Mouse (Mus musculus): Measurements from ENCODE around the gene Invs. TPM values are rescaled to one million over a fixed set of nuclear protein-coding genes. Genes with fewer than 3 reads are reported as not detected.

Gene Invs
- 1 to 10 TPM; 3.7 to 4.1 TPM for total RNA-seq (2023)

DNA sequence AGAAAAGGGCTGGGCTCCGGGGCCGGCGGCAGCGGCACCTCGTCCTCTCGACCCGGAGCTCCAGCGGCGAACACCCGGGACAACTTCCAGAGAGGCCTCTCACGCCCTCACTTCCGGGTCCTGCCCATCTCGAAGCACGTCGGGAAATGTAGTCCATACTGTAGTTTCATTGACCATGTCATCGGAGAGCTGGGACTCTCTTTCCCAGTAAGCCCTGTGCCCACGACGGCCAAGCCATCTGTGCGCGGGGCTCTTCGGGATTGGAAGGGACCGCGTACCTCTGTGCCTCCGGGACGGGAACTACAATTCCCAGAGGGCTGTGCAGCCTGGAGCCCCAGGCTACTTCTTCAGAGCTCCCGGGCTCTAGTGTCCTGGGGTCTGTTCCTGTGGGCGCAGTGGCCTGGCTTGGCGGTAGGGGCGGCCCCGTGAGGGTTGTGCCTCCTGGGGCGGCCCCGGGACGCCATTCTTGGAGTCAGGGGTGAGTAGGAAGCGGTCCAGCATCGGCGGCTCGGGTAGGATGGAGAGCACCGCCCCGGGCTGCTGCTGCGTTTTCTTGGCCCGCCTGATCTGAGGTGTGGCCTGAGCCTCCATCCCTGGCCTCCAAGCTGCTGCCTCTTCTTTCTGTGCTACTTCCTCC, at the start of gene Invs, which contains the start of gene Erp44:
Invs (plus strand) TSS at position 263 of the 637 bp plus-strand sequence.
Erp44 (minus strand) TSS at position 61 of the 637 bp plus-strand sequence.

DNA sequence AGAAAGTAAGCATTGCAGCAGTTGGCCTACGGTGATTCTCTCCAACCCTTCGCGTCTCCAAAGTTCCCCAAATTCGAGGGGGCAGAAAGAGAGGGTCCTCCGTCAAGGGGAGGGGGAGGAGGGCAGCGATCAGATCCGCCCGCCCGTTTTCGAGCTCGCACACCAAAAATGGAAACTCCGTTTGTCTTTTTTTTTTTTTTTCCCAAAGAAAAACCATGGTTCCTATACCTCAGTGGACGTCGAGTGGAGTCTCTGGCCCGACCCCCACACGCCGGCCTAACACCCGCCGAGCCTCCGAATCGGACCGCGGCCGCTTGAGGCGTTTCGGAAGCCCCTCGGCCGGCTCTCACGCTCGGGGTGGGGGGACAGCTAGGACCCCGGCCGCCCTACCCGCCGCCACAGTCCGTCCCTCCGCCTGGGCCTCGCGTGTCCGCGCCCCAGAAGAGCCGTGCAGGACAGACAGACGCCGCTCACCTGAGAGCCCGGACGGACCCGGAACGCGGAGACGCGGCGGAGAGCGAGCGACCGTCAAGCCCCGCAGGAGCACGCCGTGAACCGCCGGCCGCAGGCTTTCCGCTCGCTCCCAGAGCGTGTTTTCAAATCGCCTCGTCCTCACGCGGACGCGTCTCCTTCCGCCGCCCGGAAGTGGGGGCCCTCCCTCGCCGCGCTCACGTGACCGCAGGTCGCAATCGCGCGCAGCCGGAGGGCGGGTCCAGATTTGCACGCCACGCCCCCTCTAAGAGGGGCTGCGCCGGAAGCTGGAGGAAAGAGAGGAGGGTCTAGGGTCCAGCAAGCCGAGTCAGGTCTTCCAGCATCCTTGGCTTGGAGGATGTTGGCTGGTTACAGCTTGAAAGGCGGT, 193.5 kb downstream of the Invs start, which contains the start of gene Tex10:
Tex10 (minus strand) TSS at position 668 of the 859 bp plus-strand sequence.

Other genes with a start within 250 kb of the Invs start
- 1 to 10 TPM; 4.0 to 5.1 TPM for gene Nr4a3, start 234.6 kb upstream of the Invs start, total RNA-seq (2023)
- 10 to 100 TPM; 42.4 to 51.0 TPM for gene Stx17, start 154.8 kb upstream of the Invs start, total RNA-seq (2023)
- gene Erp44, start 202 bp upstream of the Invs start, total RNA-seq (2023) = 10 to 100 TPM; 29.6 to 39.4 TPM
- 10 to 100 TPM; 29.0 to 33.3 TPM for gene Tex10, start 193.7 kb downstream of the Invs start, total RNA-seq (2023)

Measured in neutrophil, adult 59 days (primary cell).